Mouse (Mus musculus): ENCODE results near the gene Ndfip2. TPM values are rescaled to one million over a fixed set of nuclear protein-coding genes. Genes with fewer than 3 reads are reported as not detected.

The Ndfip2 gene
- 56.2 TPM for polyA plus RNA-seq (2014; fragmentation: Illumina TruSeq; extraction: RNeasy Lipid Tissue Mini Kit (QIAGEN cat#74804); ENCODE audit: low read depth, low replicate concordance)

GRCm38 (mm10) chr14:105258379-105259034 is at the start of gene Ndfip2:
TSS of gene Ndfip2 (plus strand) at chr14:105258573.

Other genes starting within 250 kb of the Ndfip2 start
- gene Rbm26, start 81.2 kb upstream of the Ndfip2 start, polyA plus RNA-seq (2014; fragmentation: Illumina TruSeq; extraction: RNeasy Lipid Tissue Mini Kit (QIAGEN cat#74804); ENCODE audit: low read depth, low replicate concordance): 34.1 TPM